In the genomic region with DNA sequence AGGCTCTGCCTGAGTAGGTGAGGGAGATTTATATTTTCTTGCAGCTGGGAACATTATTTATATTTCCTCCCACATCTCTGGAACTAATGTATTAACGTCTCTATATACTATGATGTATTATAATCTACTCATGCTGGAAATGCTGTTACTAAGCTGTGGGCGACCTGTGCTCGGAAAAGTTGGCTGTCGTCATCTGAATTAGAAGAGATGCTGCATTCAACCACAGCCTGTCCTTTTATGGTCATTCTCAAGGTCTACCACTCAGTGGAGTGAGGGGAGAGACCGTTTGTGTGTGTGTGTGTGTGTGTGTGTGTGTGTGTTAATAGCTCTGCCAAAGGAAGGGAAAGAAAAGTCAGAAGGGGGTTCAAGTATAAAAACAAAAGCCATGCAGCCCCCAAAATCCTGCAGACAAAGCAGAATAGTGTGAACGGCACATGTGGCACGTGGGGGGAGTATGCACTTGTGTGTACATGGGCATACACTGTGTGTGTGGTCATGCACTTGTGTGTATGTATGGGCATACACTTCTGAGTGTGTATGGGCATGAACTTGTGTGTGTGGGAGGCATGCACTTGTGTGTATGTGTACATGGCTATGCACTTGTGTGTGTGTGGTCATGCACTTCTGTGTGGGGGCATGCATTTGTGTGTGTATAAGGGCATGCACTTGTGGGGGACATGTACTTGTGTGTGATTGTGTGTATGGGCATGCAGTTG, we compare ENCODE assay signal across 12 mouse cellular contexts. TPM values are rescaled to one million over a fixed set of nuclear protein-coding genes. Genes with fewer than 3 reads are reported as not detected.
DNase-seq lines count a peak whose midpoint lies in the region; ATAC-seq lines count a peak whose summit lies in the region.
"Had no signal": no experiment of that assay in that cellular context is flagged by ENCODE, and none has a peak within 500 bp of the region (broad histone marks: within the 10 kb centered on the region; RNA-seq: fewer than 3 reads in every experiment).

No protein-coding gene starts in this region.

- no peaks in the 10 kb centered on the region for H3K9me3 ChIP-seq in kidney, embryonic 14.5 days (ENCODE audit: control insufficient read depth, low read length)
- H3K9me3 ChIP-seq in neural tube, embryonic 13.5 days, result no peaks in the 10 kb centered on the region
- H3K9me3 ChIP-seq in neural tube, embryonic 15.5 days (replicated peaks), result no peaks in the 10 kb centered on the region
- H3K9me3 ChIP-seq in intestine, embryonic 16.5 days (ENCODE audit: control insufficient read depth, low read length), result no peaks in the 10 kb centered on the region
- H3K9me3 ChIP-seq: forebrain, embryonic 13.5 days had no signal

- H3K36me3 ChIP-seq in kidney, embryonic 14.5 days (ENCODE audit: control insufficient read depth, insufficient read depth, low read length), result no peaks in the 10 kb centered on the region
- no peaks in the 10 kb centered on the region for H3K36me3 ChIP-seq in neural tube, embryonic 13.5 days
- H3K36me3 ChIP-seq in neural tube, embryonic 15.5 days, result no peaks in the 10 kb centered on the region
- H3K36me3 ChIP-seq in intestine, embryonic 16.5 days (ENCODE audit: control insufficient read depth, insufficient read depth, low read length), result no peaks in the 10 kb centered on the region

- H3K4me3 ChIP-seq in kidney, embryonic 14.5 days (ENCODE audit: low read length), result no peak overlapping the region
- H3K4me3 ChIP-seq in neural tube, embryonic 13.5 days, result no peak overlapping the region
- H3K4me3 ChIP-seq in neural tube, embryonic 15.5 days (replicated peaks), result no peak overlapping the region
- no peak overlapping the region for H3K4me3 ChIP-seq in intestine, embryonic 16.5 days (ENCODE audit: low read length)
- H3K4me3 ChIP-seq: forebrain, embryonic 13.5 days had no signal

- WGBS in kidney, embryonic 14.5 days, result 60% methylated on average over 7 of the region's 7 CpGs
- 68% methylated on average over 7 of the region's 7 CpGs for WGBS in neural tube, embryonic 13.5 days
- WGBS in neural tube, embryonic 15.5 days, result 72% methylated on average over 7 of the region's 7 CpGs
- 51% methylated on average over 7 of the region's 7 CpGs for WGBS in intestine, embryonic 16.5 days

- no peak overlapping the region for H3K9ac ChIP-seq in kidney, embryonic 14.5 days (ENCODE audit: low read depth, low read length)
- no peak overlapping the region for H3K9ac ChIP-seq in neural tube, embryonic 13.5 days
- H3K9ac ChIP-seq in neural tube, embryonic 15.5 days (replicated peaks), result no peak overlapping the region
- H3K9ac ChIP-seq in intestine, embryonic 16.5 days (ENCODE audit: low read depth, low read length), result no peak overlapping the region
- H3K9ac ChIP-seq: forebrain, embryonic 13.5 days had no signal

- H3K4me2 ChIP-seq in kidney, embryonic 14.5 days (replicated peaks; ENCODE audit: low read depth, low read length), result no peak overlapping the region
- no peak overlapping the region for H3K4me2 ChIP-seq in neural tube, embryonic 13.5 days
- H3K4me2 ChIP-seq in neural tube, embryonic 15.5 days, result no peak overlapping the region
- no peak overlapping the region for H3K4me2 ChIP-seq in intestine, embryonic 16.5 days (ENCODE audit: low read depth, low read length)
- H3K4me2 ChIP-seq: forebrain, embryonic 13.5 days had no signal

- peak; percentile 40 for ATAC-seq in kidney, embryonic 14.5 days (ENCODE audit: low FRiP score, low TSS enrichment)
- ATAC-seq in neural tube, embryonic 13.5 days (ENCODE audit: low read depth), result peak; percentile 58
- ATAC-seq in neural tube, embryonic 15.5 days (ENCODE audit: low FRiP score), result no peak
- ATAC-seq in intestine, embryonic 16.5 days, result peak; percentile 56
- ATAC-seq: forebrain, embryonic 13.5 days; lung, postnatal 0 days had no signal

- no peak overlapping the region for H3K27ac ChIP-seq in kidney, embryonic 14.5 days (ENCODE audit: low read depth, low read length)
- no peak overlapping the region; the same call in 1 of the 2 replicates for H3K27ac ChIP-seq in neural tube, embryonic 13.5 days (replicated peaks)
- H3K27ac ChIP-seq in neural tube, embryonic 15.5 days (replicated peaks), result no peak overlapping the region
- no peak overlapping the region for H3K27ac ChIP-seq in intestine, embryonic 16.5 days (ENCODE audit: low read length)
- H3K27ac ChIP-seq: forebrain, embryonic 13.5 days had no signal

- H3K4me1 ChIP-seq in kidney, embryonic 14.5 days (ENCODE audit: control insufficient read depth, insufficient read depth, low read length), result no peaks in the 10 kb centered on the region
- peaks cover 10% of the 10 kb centered on the region for H3K4me1 ChIP-seq in neural tube, embryonic 13.5 days (replicated peaks)
- peaks cover 13% of the 10 kb centered on the region for H3K4me1 ChIP-seq in neural tube, embryonic 15.5 days
- H3K4me1 ChIP-seq in intestine, embryonic 16.5 days (ENCODE audit: control insufficient read depth, insufficient read depth, low read length), result peaks cover 9% of the 10 kb centered on the region; the same call in 1 of the 2 replicates
- H3K4me1 ChIP-seq: forebrain, embryonic 13.5 days had no signal

- no peaks in the 10 kb centered on the region for H3K27me3 ChIP-seq in kidney, embryonic 14.5 days (ENCODE audit: control insufficient read depth, insufficient read depth, low read length)
- H3K27me3 ChIP-seq in neural tube, embryonic 13.5 days, result no peaks in the 10 kb centered on the region
- no peaks in the 10 kb centered on the region for H3K27me3 ChIP-seq in neural tube, embryonic 15.5 days (replicated peaks)
- no peaks in the 10 kb centered on the region for H3K27me3 ChIP-seq in intestine, embryonic 16.5 days (replicated peaks; ENCODE audit: control insufficient read depth, insufficient read depth, low read length)
- H3K27me3 ChIP-seq: forebrain, embryonic 13.5 days had no signal

- DNase-seq in kidney, adult 8-10 months, result no peak
- DNase-seq in urinary bladder, postnatal 36 days (ENCODE audit: low spot score in 2 of 2), result no peak
- no peak for DNase-seq in cerebellum, postnatal 10 days
- DNase-seq: gastrocnemius, postnatal 10 days; heart, postnatal 36 days; thymus, postnatal 4 days had no signal

RNA-seq across cellular contexts. Expression of gene Trim45, which starts 10.3 kb away (rescaled TPM):
- 3.2 and 5.5 TPM in 2 replicates for polyA plus RNA-seq in kidney, embryonic 14.5 days (2014; fragmentation: Nextera tagmentation; extraction: Ambion mirVana)
- polyA plus RNA-seq in neural tube, embryonic 13.5 days (2015; fragmentation: Nextera tagmentation; extraction: Ambion mirVana), result 6.2 and 8.0 TPM in 2 replicates
- 6.5 and 6.8 TPM in 2 replicates for polyA plus RNA-seq in neural tube, embryonic 15.5 days (2015; fragmentation: Nextera tagmentation; extraction: Ambion mirVana)
- 4.3 and 4.4 TPM in 2 replicates for polyA plus RNA-seq in intestine, embryonic 16.5 days (2015; fragmentation: Nextera tagmentation; extraction: Ambion mirVana)

RNA-seq across cellular contexts. Expression of gene Ttf2, which starts 57.8 kb away (rescaled TPM):
- polyA plus RNA-seq in kidney, embryonic 14.5 days (2014; fragmentation: Nextera tagmentation; extraction: Ambion mirVana), result 14.5 and 24.2 TPM in 2 replicates
- polyA plus RNA-seq in neural tube, embryonic 13.5 days (2015; fragmentation: Nextera tagmentation; extraction: Ambion mirVana), result 7.0 and 7.1 TPM in 2 replicates
- 3.0 and 6.7 TPM in 2 replicates for polyA plus RNA-seq in neural tube, embryonic 15.5 days (2015; fragmentation: Nextera tagmentation; extraction: Ambion mirVana)
- 8.9 and 10.5 TPM in 2 replicates for polyA plus RNA-seq in intestine, embryonic 16.5 days (2015; fragmentation: Nextera tagmentation; extraction: Ambion mirVana)
